ENCODE assay signal across 12 mouse cellular contexts in the genomic region with DNA sequence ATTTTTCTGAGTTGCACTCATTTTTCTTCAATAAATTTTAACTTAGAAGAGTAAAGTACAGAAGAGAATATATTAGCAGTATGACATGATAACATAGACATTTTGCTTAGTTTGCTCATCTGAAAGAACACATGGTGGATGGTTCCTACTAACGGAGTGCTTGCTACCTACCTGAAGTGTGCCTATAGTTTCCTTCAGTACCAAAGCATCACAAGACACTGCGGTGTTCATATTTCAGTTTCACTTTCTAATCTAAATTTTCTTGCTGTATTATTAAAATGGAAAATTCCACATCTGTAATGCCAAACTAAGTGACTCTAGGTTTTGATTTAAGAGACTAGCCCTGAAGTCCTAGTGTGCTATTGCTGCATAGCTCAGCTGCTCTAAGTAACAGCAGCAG.
"Had no signal": no experiment of that assay in that cellular context is flagged by ENCODE, and none has a peak within 500 bp of the region (broad histone marks: within the 10 kb centered on the region; RNA-seq: fewer than 3 reads in every experiment).

No protein-coding gene starts in this region.

- H3K4me3 ChIP-seq: limb, embryonic 15.5 days; liver, embryonic 12.5 days; lung, embryonic 15.5 days; midbrain, embryonic 12.5 days; neural tube, embryonic 15.5 days had no signal

- H3K36me3 ChIP-seq: limb, embryonic 15.5 days; liver, embryonic 12.5 days; lung, embryonic 15.5 days; midbrain, embryonic 12.5 days; neural tube, embryonic 15.5 days had no signal

- H3K4me1 ChIP-seq: liver, embryonic 12.5 days; lung, embryonic 15.5 days; midbrain, embryonic 12.5 days; neural tube, embryonic 15.5 days had no signal

- H3K9me3 ChIP-seq: limb, embryonic 15.5 days; liver, embryonic 12.5 days; lung, embryonic 15.5 days; midbrain, embryonic 12.5 days; neural tube, embryonic 15.5 days had no signal

- ATAC-seq: liver, embryonic 12.5 days; midbrain, embryonic 16.5 days had no signal

- H3K9ac ChIP-seq: limb, embryonic 15.5 days; liver, embryonic 12.5 days; lung, embryonic 15.5 days; midbrain, embryonic 12.5 days; neural tube, embryonic 15.5 days had no signal

- H3K27me3 ChIP-seq: limb, embryonic 15.5 days; liver, embryonic 12.5 days; lung, embryonic 15.5 days; midbrain, embryonic 12.5 days; neural tube, embryonic 15.5 days had no signal

- H3K27ac ChIP-seq: limb, embryonic 15.5 days; liver, embryonic 12.5 days; lung, embryonic 15.5 days; midbrain, embryonic 12.5 days; neural tube, embryonic 15.5 days had no signal

- DNase-seq: kidney, adult 2 months; kidney, postnatal 25 days; right cerebral cortex, adult 18-20 months; right cerebral cortex, postnatal 25 days; thymus, adult 18-20 months; thymus, postnatal 14 days had no signal

- H3K4me2 ChIP-seq: limb, embryonic 15.5 days; liver, embryonic 12.5 days; lung, embryonic 15.5 days; midbrain, embryonic 12.5 days; neural tube, embryonic 15.5 days had no signal
